In the genomic region with DNA sequence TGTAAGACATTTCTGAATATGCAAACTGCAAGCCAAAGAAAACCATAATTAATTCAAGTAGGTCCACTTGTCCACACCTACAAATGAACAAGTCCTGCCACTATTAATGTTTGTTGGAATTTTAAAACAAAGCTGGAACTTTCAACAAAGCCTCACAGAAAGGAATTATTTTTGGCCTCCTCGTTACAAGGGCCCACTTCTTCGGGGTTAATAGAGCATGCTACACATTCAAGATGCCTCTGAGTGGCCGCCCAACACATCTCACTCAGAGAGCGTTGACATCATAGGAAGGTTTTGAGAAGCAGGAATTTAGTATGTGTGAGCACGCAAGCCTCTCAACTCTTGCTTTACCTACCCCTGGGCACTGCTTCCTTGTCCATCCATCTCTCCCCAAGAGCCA, we compare ENCODE assay signal across 32 mouse cellular contexts.
"Had no signal": no experiment of that assay in that cellular context is flagged by ENCODE, and none has a peak within 500 bp of the region (broad histone marks: within the 10 kb centered on the region; RNA-seq: fewer than 3 reads in every experiment).

No protein-coding gene starts in this region.

- H3K4me2 ChIP-seq: limb, embryonic 12.5 days; limb, embryonic 13.5 days; limb, embryonic 15.5 days; liver, embryonic 11.5 days; liver, embryonic 12.5 days; liver, embryonic 13.5 days; liver, embryonic 15.5 days; lung, embryonic 14.5 days; lung, embryonic 15.5 days; midbrain, embryonic 11.5 days; midbrain, embryonic 12.5 days; midbrain, embryonic 13.5 days; midbrain, embryonic 15.5 days had no signal

- H3K4me1 ChIP-seq: limb, embryonic 10.5 days; limb, embryonic 12.5 days; limb, embryonic 13.5 days; limb, embryonic 15.5 days; liver, embryonic 12.5 days; liver, embryonic 13.5 days; liver, embryonic 15.5 days; lung, embryonic 15.5 days; megakaryocyte, embryonic 14.5 days; midbrain, embryonic 10.5 days; midbrain, embryonic 12.5 days had no signal

- H3K27ac ChIP-seq: left cerebral cortex, adult 2 months; limb, embryonic 10.5 days; limb, embryonic 12.5 days; limb, embryonic 13.5 days; limb, embryonic 15.5 days; liver, embryonic 12.5 days; liver, embryonic 13.5 days; liver, embryonic 14.5 days; liver, embryonic 15.5 days; lung, embryonic 15.5 days; macrophage; midbrain, embryonic 10.5 days; midbrain, embryonic 12.5 days; midbrain, embryonic 13.5 days; midbrain, embryonic 15.5 days had no signal

- DNase-seq: left cerebral cortex, postnatal 4 days; liver; liver, embryonic 13.5 days; liver, postnatal 0 days; lung, adult 18-20 months; lung, adult 2 months; lung, embryonic 14.5 days; lung, postnatal 10 days; lung, postnatal 14 days; lung, postnatal 36 days; lung, postnatal 4 days; midbrain, embryonic 14.5 days had no signal

- H3K36me3 ChIP-seq: limb, embryonic 10.5 days; limb, embryonic 12.5 days; limb, embryonic 13.5 days; limb, embryonic 15.5 days; liver, embryonic 12.5 days; liver, embryonic 13.5 days; liver, embryonic 15.5 days; lung, embryonic 15.5 days; midbrain, embryonic 10.5 days; midbrain, embryonic 12.5 days; midbrain, embryonic 13.5 days; midbrain, embryonic 15.5 days had no signal

- H3K9me3 ChIP-seq: limb, embryonic 10.5 days; limb, embryonic 12.5 days; limb, embryonic 13.5 days; limb, embryonic 15.5 days; liver, embryonic 12.5 days; liver, embryonic 13.5 days; liver, embryonic 15.5 days; lung, embryonic 15.5 days; midbrain, embryonic 10.5 days; midbrain, embryonic 12.5 days; midbrain, embryonic 13.5 days; midbrain, embryonic 15.5 days had no signal

- H3K4me3 ChIP-seq: left cerebral cortex, adult 2 months; limb, embryonic 10.5 days; limb, embryonic 12.5 days; limb, embryonic 13.5 days; limb, embryonic 15.5 days; liver, embryonic 12.5 days; liver, embryonic 13.5 days; liver, embryonic 15.5 days; lung, embryonic 15.5 days; megakaryocyte, embryonic 14.5 days; midbrain, embryonic 10.5 days; midbrain, embryonic 12.5 days; midbrain, embryonic 13.5 days; midbrain, embryonic 15.5 days; myocyte had no signal

- H3K9ac ChIP-seq: limb, embryonic 12.5 days; limb, embryonic 13.5 days; limb, embryonic 15.5 days; liver, embryonic 12.5 days; liver, embryonic 13.5 days; liver, embryonic 14.5 days; liver, embryonic 15.5 days; liver, postnatal 0 days; lung, embryonic 14.5 days; lung, embryonic 15.5 days; midbrain, embryonic 12.5 days; midbrain, embryonic 13.5 days; midbrain, embryonic 15.5 days had no signal

- ATAC-seq: liver, embryonic 12.5 days; liver, postnatal 0 days; lung, postnatal 0 days; midbrain, embryonic 13.5 days; midbrain, embryonic 15.5 days; midbrain, embryonic 16.5 days had no signal

- H3K27me3 ChIP-seq: limb, embryonic 12.5 days; limb, embryonic 13.5 days; limb, embryonic 15.5 days; liver, embryonic 13.5 days; liver, embryonic 15.5 days; lung, embryonic 15.5 days; midbrain, embryonic 12.5 days; midbrain, embryonic 13.5 days; midbrain, embryonic 15.5 days had no signal
